Mouse (Mus musculus) CH12.LX (cell line): ENCODE measurements around the gene Suds3. TPM values are rescaled to one million over a fixed set of nuclear protein-coding genes. Genes with fewer than 3 reads are reported as not detected.

Experiments
- DNase-seq: peaks from one replicate; pipeline ENCODE4 v3.0.0-alpha.2; 2013; ENCODE audit errors: extremely low read depth
- H3K27ac ChIP-seq: 2 replicates; pipeline ENCODE4 v1.5.1; 2012; ENCODE audit warnings: low read depth, mild to moderate bottlenecking, control low read depth, moderate library complexity; ENCODE audit not compliant: insufficient read depth
- H3K27me3 ChIP-seq: replicated peaks from 2 replicates; pipeline ENCODE3; 2012; ENCODE audit warnings: inconsistent platforms
- H3K36me3 ChIP-seq, 2 experiments: replicated peaks in 1 of 2; 2 replicates each; pipeline versions ENCODE3 to v1.6.1; 2012; ENCODE audit warnings: inconsistent platforms in 1 of 2, low read length in 1 of 2, mild to moderate bottlenecking in 1 of 2, mixed read lengths in 1 of 2, moderate library complexity in 1 of 2; ENCODE audit not compliant: control insufficient read depth in 1 of 2, insufficient read depth in 1 of 2
- H3K4me1 ChIP-seq, 2 experiments: 2 replicates each; pipeline ENCODE4 v1.6.1; 2012; ENCODE audit warnings: inconsistent platforms in 1 of 2, moderate library complexity in 1 of 2; ENCODE audit not compliant: insufficient read depth in 2 of 2, control insufficient read depth in 1 of 2
- H3K4me2 ChIP-seq: 2 replicates; pipeline ENCODE4 v1.6.1; 2012; ENCODE audit warnings: low read depth, mild to moderate bottlenecking, control low read depth; ENCODE audit not compliant: poor library complexity, insufficient read depth, severe bottlenecking
- H3K4me3 ChIP-seq, 3 experiments: fragments of 150-350 bp in 1 of 3; sonication (generic) in 1 of 3; replicated peaks in 1 of 3; 2 replicates each; pipeline versions ENCODE3 to v1.5.1; 2011 to 2012; ENCODE audit warnings: low read depth in 2 of 3, low read length in 2 of 3, mild to moderate bottlenecking in 2 of 3, moderate library complexity in 2 of 3, control low read depth in 1 of 3, improper control_type of control experiment in 1 of 3, inconsistent platforms in 1 of 3, mixed read lengths in 1 of 3; ENCODE audit not compliant: poor library complexity in 1 of 3
- H3K79me2 ChIP-seq: replicated peaks from 2 replicates; pipeline ENCODE4 v1.6.1; 2012; ENCODE audit warnings: mild to moderate bottlenecking, moderate library complexity; ENCODE audit not compliant: control insufficient read depth, poor library complexity, insufficient read depth, severe bottlenecking; ENCODE audit errors: extremely low read depth
- H3K9ac ChIP-seq: 2 replicates; pipeline ENCODE4 v1.6.1; 2012; ENCODE audit warnings: low read depth, mild to moderate bottlenecking, control low read depth, moderate library complexity; ENCODE audit not compliant: insufficient read depth
- H3K9me3 ChIP-seq: replicated peaks from 2 replicates; pipeline ENCODE3; 2012; ENCODE audit warnings: low read length, inconsistent platforms, mixed read lengths
- BHLHE40 ChIP-seq: IDR thresholded peaks from 2 replicates; pipeline ENCODE4 v1.6.1; 2011; ENCODE audit warnings: mild to moderate bottlenecking, low read depth, low read length, improper control_type of control experiment
- CHD1 ChIP-seq: IDR thresholded peaks from 2 replicates; pipeline ENCODE4 v1.6.1; 2012; ENCODE audit warnings: low read depth, low read length, improper control_type of control experiment, inconsistent platforms
- CHD2 ChIP-seq: IDR thresholded peaks from 2 replicates; pipeline ENCODE4 v1.6.1; 2011; ENCODE audit warnings: low read length, improper control_type of control experiment
- CTCF ChIP-seq, 2 experiments: IDR thresholded peaks in 1 of 2; conservative IDR thresholded peaks in 1 of 2; 2 replicates each; pipeline ENCODE4 v1.5.1; 2011 to 2012; ENCODE audit warnings: low read depth in 2 of 2, low read length in 2 of 2, improper control_type of control experiment in 1 of 2, inconsistent platforms in 1 of 2, mild to moderate bottlenecking in 1 of 2, moderate library complexity in 1 of 2
- E2F4 ChIP-seq: IDR thresholded peaks from 2 replicates; pipeline ENCODE4 v1.6.1; 2011; ENCODE audit warnings: low read depth, low read length, improper control_type of control experiment; ENCODE audit not compliant: insufficient replicate concordance
- ELF1 ChIP-seq: IDR thresholded peaks from 2 replicates; pipeline ENCODE4 v1.6.1; 2014; ENCODE audit warnings: low read depth, mild to moderate bottlenecking, inconsistent platforms, low read length, improper control_type of control experiment
- EP300 ChIP-seq: IDR thresholded peaks from 2 replicates; pipeline ENCODE4 v1.6.1; 2011; ENCODE audit warnings: low read length, improper control_type of control experiment
- ETS1 ChIP-seq: conservative IDR thresholded peaks from 2 replicates; pipeline ENCODE4 v1.6.1; 2012; ENCODE audit warnings: low read depth, mild to moderate bottlenecking, inconsistent platforms, low read length, improper control_type of control experiment, moderate library complexity
- GABPA ChIP-seq: IDR thresholded peaks from 2 replicates; pipeline ENCODE4 v1.6.1; 2012; ENCODE audit warnings: low read depth, low read length, improper control_type of control experiment, inconsistent platforms; ENCODE audit not compliant: insufficient replicate concordance
- HCFC1 ChIP-seq: IDR thresholded peaks from 2 replicates; pipeline ENCODE4 v1.6.1; 2012; ENCODE audit warnings: low read depth, mild to moderate bottlenecking, inconsistent platforms, low read length, improper control_type of control experiment
- IRF4 ChIP-seq: IDR thresholded peaks from 2 replicates; pipeline ENCODE4 v1.6.1; 2014; ENCODE audit warnings: low read depth, mild to moderate bottlenecking, inconsistent platforms, low read length, improper control_type of control experiment
- JUN ChIP-seq: IDR thresholded peaks from 2 replicates; pipeline ENCODE4 v1.6.1; 2011; ENCODE audit warnings: low read depth, mild to moderate bottlenecking, low read length, improper control_type of control experiment, moderate library complexity; ENCODE audit not compliant: insufficient read depth
- JUND ChIP-seq: conservative IDR thresholded peaks from 2 replicates; pipeline ENCODE4 v1.6.1; 2011; ENCODE audit warnings: low read depth, low read length, improper control_type of control experiment
- KAT2A ChIP-seq: IDR thresholded peaks from 2 replicates; pipeline ENCODE4 v1.6.1; 2012; ENCODE audit warnings: low read length, improper control_type of control experiment, inconsistent platforms; ENCODE audit not compliant: insufficient replicate concordance
- MAFK ChIP-seq: IDR thresholded peaks from 2 replicates; pipeline ENCODE4 v1.6.1; 2011; ENCODE audit warnings: low read length, improper control_type of control experiment; ENCODE audit not compliant: insufficient replicate concordance
- MAX ChIP-seq: IDR thresholded peaks from 2 replicates; pipeline ENCODE4 v1.6.1; 2011; ENCODE audit warnings: low read length, improper control_type of control experiment
- MAZ ChIP-seq: IDR thresholded peaks from 2 replicates; pipeline ENCODE4 v1.6.1; 2012; ENCODE audit warnings: low read depth, mild to moderate bottlenecking, inconsistent platforms, low read length, improper control_type of control experiment, moderate library complexity
- MEF2A ChIP-seq: IDR thresholded peaks from 2 replicates; pipeline ENCODE4 v1.6.1; 2014; ENCODE audit warnings: low read depth, mild to moderate bottlenecking, inconsistent platforms, low read length, improper control_type of control experiment, borderline replicate concordance
- MXI1 ChIP-seq: IDR thresholded peaks from 2 replicates; pipeline ENCODE4 v1.6.1; 2011; ENCODE audit warnings: mild to moderate bottlenecking, low read depth, low read length, improper control_type of control experiment
- MYC ChIP-seq: IDR thresholded peaks from 2 replicates; pipeline ENCODE4 v1.6.1; 2011; ENCODE audit warnings: low read depth, mild to moderate bottlenecking, improper control_type of control experiment, low read length
- NELFE ChIP-seq: IDR thresholded peaks from 2 replicates; pipeline ENCODE4 v1.6.1; 2011; ENCODE audit warnings: low read depth, low read length, improper control_type of control experiment
- NRF1 ChIP-seq: IDR thresholded peaks from 2 replicates; pipeline ENCODE4 v1.6.1; 2014; ENCODE audit warnings: low read depth, mild to moderate bottlenecking, inconsistent platforms, low read length, improper control_type of control experiment, moderate library complexity
- PAX5 ChIP-seq: IDR thresholded peaks from 2 replicates; pipeline ENCODE4 v1.6.1; 2012; ENCODE audit warnings: low read length, inconsistent platforms, mixed read lengths
- POLR2A ChIP-seq: IDR thresholded peaks from 2 replicates; pipeline ENCODE4 v1.6.1; 2011; ENCODE audit warnings: low read depth, mild to moderate bottlenecking, improper control_type of control experiment, low read length
- POLR2AphosphoS2 ChIP-seq: IDR thresholded peaks from 2 replicates; pipeline ENCODE4 v1.6.1; 2011; ENCODE audit warnings: low read depth, low read length, improper control_type of control experiment
- RAD21 ChIP-seq: IDR thresholded peaks from 2 replicates; pipeline ENCODE4 v1.6.1; 2011; ENCODE audit warnings: low read depth, mild to moderate bottlenecking, low read length, improper control_type of control experiment, moderate library complexity
- RCOR1 ChIP-seq: conservative IDR thresholded peaks from 2 replicates; pipeline ENCODE4 v1.6.1; 2012; ENCODE audit warnings: low read depth, mild to moderate bottlenecking, inconsistent platforms, low read length, improper control_type of control experiment
- SIN3A ChIP-seq: IDR thresholded peaks from 2 replicates; pipeline ENCODE4 v1.6.1; 2012; ENCODE audit warnings: low read length, improper control_type of control experiment, inconsistent platforms
- SMC3 ChIP-seq: IDR thresholded peaks from 2 replicates; pipeline ENCODE4 v1.6.1; 2011; ENCODE audit warnings: low read depth, low read length, improper control_type of control experiment
- TBP ChIP-seq: conservative IDR thresholded peaks from 2 replicates; pipeline ENCODE4 v1.6.1; 2011; ENCODE audit warnings: low read depth, low read length, improper control_type of control experiment
- TCF12 ChIP-seq: IDR thresholded peaks from 2 replicates; pipeline ENCODE4 v1.6.1; 2014; ENCODE audit warnings: low read depth, mild to moderate bottlenecking, inconsistent platforms, low read length, improper control_type of control experiment
- UBTF ChIP-seq: IDR thresholded peaks from 2 replicates; pipeline ENCODE4 v1.6.1; 2012; ENCODE audit warnings: low read depth, mild to moderate bottlenecking, inconsistent platforms, low read length, improper control_type of control experiment, moderate library complexity
- USF1 ChIP-seq: IDR thresholded peaks from 2 replicates; pipeline ENCODE4 v1.6.1; 2014; ENCODE audit warnings: low read depth, mild to moderate bottlenecking, inconsistent platforms, low read length, improper control_type of control experiment
- USF2 ChIP-seq: conservative IDR thresholded peaks from 2 replicates; pipeline ENCODE4 v1.6.1; 2011; ENCODE audit warnings: low read depth, low read length, improper control_type of control experiment
- ZC3H11A ChIP-seq: IDR thresholded peaks from 2 replicates; pipeline ENCODE4 v1.6.1; 2012; ENCODE audit warnings: low read depth, mild to moderate bottlenecking, inconsistent platforms, low read length, improper control_type of control experiment
- ZKSCAN1 ChIP-seq: IDR thresholded peaks from 2 replicates; pipeline ENCODE4 v1.6.1; 2012; ENCODE audit warnings: low read depth, inconsistent platforms, low read length, improper control_type of control experiment, borderline replicate concordance
- ZMIZ1 ChIP-seq: IDR thresholded peaks from 2 replicates; pipeline ENCODE4 v1.6.1; 2012; ENCODE audit warnings: low read depth, mild to moderate bottlenecking, inconsistent platforms, low read length, improper control_type of control experiment
- ZNF384 ChIP-seq: IDR thresholded peaks from 2 replicates; pipeline ENCODE4 v1.6.1; 2012; ENCODE audit warnings: low read depth, low read length, improper control_type of control experiment, inconsistent platforms
- dilution Hi-C: fragments of 300-500 bp; cut with MboI; formaldehyde crosslinking; loops from 2 replicates; pipeline ENCODE4 v1.14.3; 2020; ENCODE audit warnings: low sequenced_read_pairs; ENCODE audit not compliant: extremely low pct_unique_long_range_greater_than_20kb, extremely low pct_ligation_motif_present
- in situ Hi-C: fragments of 300-500 bp; cut with MboI; formaldehyde crosslinking; loops from 3 replicates; pipeline ENCODE4 v1.14.3; 2019; ENCODE audit warnings: low sequenced_read_pairs, low pct_ligation_motif_present, low pct_unique_long_range_greater_than_20kb, mixed read lengths
- polyA plus RNA-seq: library from polyadenylated mRNA; unstranded; fragments of >175 nt; gene quantifications from 2 replicates; pipeline ENCODE4 v1.2.1, GENCODE M21; 2012; ENCODE audit warnings: low read depth; ENCODE audit not compliant: insufficient read length
- total RNA-seq, 2 experiments: library from RNA; depleted of rRNA; stranded (reverse); fragments of 300-350 nt in 1 of 2; fragments of >200 nt in 1 of 2; gene quantifications; 2 replicates each; pipeline ENCODE4 v1.2.3; 2012 to 2014

Gene Suds3
- total and polyA plus RNA-seq, 3 experiments = 54.2 to 103 (median 68.1) TPM

- Histone ChIP-seq H3K9ac (peak within 1 kb of the TSS; percentile 85), H3K4me2 (peak within 1 kb of the TSS; percentile 87), H3K27ac (no peak within 1 kb of the TSS), H3K9me3 (no peaks in the 10 kb centered on the region), H3K27me3 (peaks cover 6% of the 10 kb centered on the region), H3K36me3 (no peaks in the 10 kb centered on the region), H3K79me2 (peaks cover 6% of the 10 kb centered on the region), H3K4me3 (peak within 1 kb of the TSS; percentile 77 to 90 (median 84)), H3K4me1 (peaks cover 0 to 27% of the 10 kb centered on the region in 2 experiments; a peak in 2 of 4 replicates)
- dilution Hi-C loops (no loop called here), in situ Hi-C loops (loop anchor here (5.0 to 10.0 kb wide), 2 partner anchors 165 to 372 kb away; partner anchors contain the start of gene Pebp1)
- peak; percentile 99 for DNase-seq
- TF ChIP-seq POLR2AphosphoS2 (no peak), MYC (no peak; the same call in 1 of the 2 replicates), TBP (peak; percentile 73), NRF1 (peak; percentile 42; the same call in 1 of the 2 replicates), MEF2A (peak; percentile 72; the same call in 1 of the 2 replicates), CHD2 (peak; percentile 83), ZNF384 (peak; percentile 49), USF1 (no peak), ELF1 (peak; percentile 98), ZKSCAN1 (no peak), MXI1 (peak; percentile 89), TCF12 (peak; percentile 69), JUND (no peak), RAD21 (no peak), ZC3H11A (no peak), NELFE (peak; percentile 92), SIN3A (peak; percentile 97), E2F4 (no peak), BHLHE40 (peak; percentile 45), UBTF (no peak), GABPA (no peak; the same call in 1 of the 2 replicates), ETS1 (no peak), RCOR1 (peak; percentile 67; the same call in 1 of the 2 replicates), SMC3 (peak; percentile 17), KAT2A (peak; percentile 64; the same call in 1 of the 2 replicates), USF2 (no peak), EP300 (no peak; the same call in 1 of the 2 replicates), ZMIZ1 (peak; percentile 32; the same call in 1 of the 2 replicates), MAZ (peak; percentile 90), MAX (peak; percentile 70; the same call in 1 of the 2 replicates), POLR2A (peak; percentile 96), MAFK (no peak), CTCF (conservative IDR thresholded peaks at IDR 0.05 in 1 of 2, IDR thresholded peaks at IDR 0.05 in 1 of 2; ENCODE audit: low read depth in 2 of 2, low read length in 2 of 2) (no peak), HCFC1 (peak; percentile 94), IRF4 (peak; percentile 45), JUN (no peak), CHD1 (no peak), PAX5 (no peak)
Measured at GRCm38 (mm10) chr5:117119777-117120488, 4.0 kb upstream of the Suds3 start, which contains the start of gene Taok3. Gene Taok3, plus strand, starts transcription at chr5:117120129.
